Mouse (Mus musculus): Measurements from ENCODE around the gene Shank2.

DNA sequence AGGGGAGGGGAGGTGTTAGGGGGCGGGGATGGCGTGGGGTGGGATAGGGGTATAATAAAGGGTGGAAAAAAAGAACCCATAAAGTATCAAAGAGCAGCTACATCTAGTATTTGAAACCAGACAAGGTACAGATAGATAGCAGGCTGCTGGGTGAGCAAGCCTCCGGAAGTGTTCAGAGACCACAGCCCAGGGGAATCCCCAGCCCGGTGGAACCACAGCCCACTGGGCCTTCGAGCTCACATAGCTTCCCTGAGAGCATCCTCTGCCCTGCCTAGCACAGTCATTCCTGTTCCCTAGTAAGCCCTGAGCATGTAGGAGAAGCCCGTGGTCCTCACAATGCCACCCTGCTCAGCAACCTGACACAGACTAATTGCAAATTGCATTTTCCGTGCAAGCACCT lies 443.1 kb downstream of the Shank2 start:
- TF ChIP-seq CTCF (IDR thresholded peaks at IDR 0.05) (no peak), EP300 (IDR thresholded peaks at IDR 0.05) (no peak)

All from lung, postnatal 0 days (tissue).